Mouse (Mus musculus) heart, postnatal 0 days (tissue): Measurements from ENCODE around the gene Tagln3.

Experiments used
- CTCF ChIP-seq: IDR thresholded peaks from 2 replicates; pipeline ENCODE4 v1.5.1; 2016; ENCODE audit warnings: antibody characterized with exemption, control low read depth, low read depth
- EP300 ChIP-seq: IDR thresholded peaks from 2 replicates; pipeline ENCODE4 v1.6.1; 2016; ENCODE audit warnings: antibody characterized with exemption, low read depth

DNA sequence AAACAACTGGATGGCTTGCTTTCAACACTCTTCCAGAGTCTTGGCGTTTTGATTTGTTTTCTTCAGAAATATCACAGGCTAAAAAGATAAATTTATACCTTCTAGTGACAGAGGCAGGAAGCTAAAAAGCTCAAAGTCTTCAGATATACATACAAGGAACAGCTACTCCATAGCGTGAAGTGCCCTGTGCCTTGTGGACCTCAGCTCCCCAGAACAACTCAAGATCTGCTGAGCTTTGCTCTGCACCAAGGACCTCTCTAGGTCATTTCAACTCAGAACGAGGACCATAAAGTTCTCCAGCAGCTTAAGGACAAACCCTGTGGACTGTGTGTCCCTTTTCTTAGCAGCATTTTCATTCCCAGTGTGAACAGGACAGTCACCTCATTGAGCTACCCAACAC lies 40.7 kb upstream of the Tagln3 start:
- TF ChIP-seq CTCF (no peak), EP300 (no peak)
